Mouse (Mus musculus): ENCODE results near the gene Dner.

Gene Dner

GRCm38 (mm10) chr1:84522256-84522962 is 173.6 kb downstream of the Dner start:
- DNase-seq: no peak

GRCm38 (mm10) chr1:84518347-84518746 is 177.7 kb downstream of the Dner start:
- DNase-seq: no peak

GRCm38 (mm10) chr1:84513201-84513600 is 182.8 kb downstream of the Dner start:
- DNase-seq: no peak

GRCm38 (mm10) chr1:84508510-84508909 is 187.5 kb downstream of the Dner start:
- no peak for DNase-seq

GRCm38 (mm10) chr1:84507568-84507967 is 188.5 kb downstream of the Dner start:
- no peak for DNase-seq

GRCm38 (mm10) chr1:84506984-84507546 is 189.0 kb downstream of the Dner start:
- DNase-seq: no peak

GRCm38 (mm10) chr1:84500673-84501072 is 195.3 kb downstream of the Dner start:
- DNase-seq: no peak

- no peak for DNase-seq
These were observed 204.3 kb downstream of the Dner start for GRCm38 (mm10) chr1:84491732-84492131.

- no peak for DNase-seq
These were observed 207.5 kb downstream of the Dner start for GRCm38 (mm10) chr1:84488546-84488945.

GRCm38 (mm10) chr1:84485066-84485465 is 211.0 kb downstream of the Dner start:
- DNase-seq: peak; percentile 61

- DNase-seq: no peak
These were observed 211.4 kb downstream of the Dner start for GRCm38 (mm10) chr1:84484577-84484976.

GRCm38 (mm10) chr1:84479976-84480375 is 216.0 kb downstream of the Dner start:
- no peak for DNase-seq

GRCm38 (mm10) chr1:84474274-84474673 is 221.7 kb downstream of the Dner start:
- DNase-seq: no peak

- DNase-seq: no peak
These were observed 223.8 kb downstream of the Dner start for GRCm38 (mm10) chr1:84472260-84472659.

- DNase-seq: no peak
These were observed 225.7 kb downstream of the Dner start for GRCm38 (mm10) chr1:84470342-84470741.

- no peak for DNase-seq
These were observed 228.4 kb downstream of the Dner start for GRCm38 (mm10) chr1:84467664-84468063.

GRCm38 (mm10) chr1:84464761-84465160 is 231.3 kb downstream of the Dner start:
- DNase-seq: no peak

- DNase-seq: no peak
These were observed 231.9 kb downstream of the Dner start for GRCm38 (mm10) chr1:84463976-84464662.

- no peak for DNase-seq
These were observed 246.3 kb downstream of the Dner start for GRCm38 (mm10) chr1:84449566-84450278.

- no peak for DNase-seq
These were observed 252.4 kb downstream of the Dner start for GRCm38 (mm10) chr1:84443640-84444039.

GRCm38 (mm10) chr1:84443050-84443449 is 253.0 kb downstream of the Dner start:
- no peak for DNase-seq

- DNase-seq: no peak
These were observed 254.6 kb downstream of the Dner start for GRCm38 (mm10) chr1:84441419-84441818.

- no peak for DNase-seq
These were observed 258.5 kb downstream of the Dner start for GRCm38 (mm10) chr1:84437565-84437964.

GRCm38 (mm10) chr1:84436281-84436680 is 259.7 kb downstream of the Dner start:
- no peak for DNase-seq
